Mouse (Mus musculus) inflammation-experienced regulatory T-cells, adult 6 months (primary cell): Measurements from ENCODE around the gene Fut1. TPM values are rescaled to one million over a fixed set of nuclear protein-coding genes. Genes with fewer than 3 reads are reported as not detected.

ENCODE experiments used
- ATAC-seq: one replicate; pipeline ENCODE4 v1.8.0; 2017
- polyA plus RNA-seq, 3 experiments: library from polyadenylated mRNA; unstranded; fragments of 100-300 nt; shearing (Covaris generic); gene quantifications; one replicate each; pipeline ENCODE4 v1.2.1; 2017

Fut1 gene
- polyA plus RNA-seq, 3 experiments from 2014 or later: not detected

DNA sequence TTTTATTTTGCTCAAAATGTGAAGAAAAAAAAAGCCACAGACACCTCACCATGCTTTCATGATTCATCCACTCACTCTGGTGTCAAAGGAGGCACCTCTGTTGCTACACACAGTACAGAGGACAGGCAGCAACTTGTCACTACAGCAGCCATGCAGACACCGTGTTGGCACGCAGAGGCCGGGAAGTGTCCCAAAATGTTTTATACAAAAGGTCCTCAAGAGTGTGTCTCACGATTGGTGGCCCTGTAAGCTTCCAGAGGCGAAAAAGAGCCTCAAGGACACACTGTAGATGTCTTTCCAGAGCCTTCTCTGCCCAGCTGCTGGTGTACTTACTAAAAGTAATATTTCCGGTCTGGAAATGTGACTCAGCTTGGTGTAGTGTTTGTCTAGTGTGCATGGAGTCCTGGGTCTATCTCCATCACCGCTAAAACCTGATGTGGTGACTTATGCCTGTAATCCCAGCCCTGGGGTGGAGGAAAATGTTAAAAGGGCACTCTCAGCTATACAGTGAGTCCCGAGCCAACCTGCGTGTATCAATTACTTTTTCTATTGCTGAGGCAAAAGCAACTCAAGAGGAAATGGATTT, 11.3 kb upstream of the Fut1 start:
- no peak for ATAC-seq

- no peak for ATAC-seq
These were observed 7.6 kb upstream of the Fut1 start for GRCm38 (mm10) chr7:45609511-45609910.

DNA sequence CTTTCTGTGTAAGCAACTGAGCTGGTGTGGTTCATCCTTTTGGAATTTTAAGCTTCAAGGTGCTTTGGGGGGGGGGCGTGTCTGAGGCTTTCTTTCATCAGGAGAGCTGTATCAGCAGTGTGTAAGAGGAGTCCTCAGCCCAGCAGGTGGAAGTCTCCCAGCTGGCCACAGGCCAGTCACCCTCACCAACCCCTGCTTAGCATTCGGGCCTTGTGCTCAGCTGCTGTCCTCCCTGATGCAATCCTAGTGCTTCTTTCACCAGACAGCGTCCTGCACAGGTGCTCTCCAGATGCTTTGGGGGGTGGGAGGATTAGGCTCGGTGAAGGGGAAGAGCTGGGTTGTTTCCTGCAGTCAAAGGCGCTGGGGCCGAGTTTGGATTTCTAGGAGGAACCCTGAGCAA, 812 bp upstream of the Fut1 start:
- ATAC-seq: no peak

GRCm38 (mm10) chr7:45618316-45618715, 1.2 kb downstream of the Fut1 start:
- no peak for ATAC-seq

- ATAC-seq: no peak
These were observed 2.5 kb downstream of the Fut1 start for GRCm38 (mm10) chr7:45619592-45619991.

- no peak for ATAC-seq
These were observed 4.4 kb downstream of the Fut1 start, which contains the start of gene Izumo1 for GRCm38 (mm10) chr7:45621443-45621842. TSS of gene Izumo1 (plus strand) at chr7:45621811.

- no peak for ATAC-seq
These were observed 6.4 kb downstream of the Fut1 start for GRCm38 (mm10) chr7:45623507-45623906.

DNA sequence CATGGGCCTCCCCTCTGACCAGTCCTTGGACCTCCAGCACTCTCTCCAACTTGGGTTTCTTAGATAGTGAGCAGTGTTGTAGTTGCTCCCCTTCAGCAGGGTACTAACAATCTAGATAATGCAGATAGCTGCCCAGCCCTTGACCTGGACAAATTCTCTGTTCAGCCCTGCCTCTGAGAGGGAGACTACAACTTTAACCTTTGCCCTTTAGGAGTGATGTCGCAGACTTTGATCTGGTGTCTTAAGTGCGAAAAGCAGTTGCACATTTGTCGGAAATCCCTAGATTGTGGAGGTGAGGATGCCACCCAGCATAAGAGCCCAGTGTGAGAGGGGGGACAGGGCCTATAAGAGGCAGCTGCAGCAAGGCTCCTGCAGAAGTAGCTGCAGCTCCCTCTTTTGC, 7.6 kb downstream of the Fut1 start:
- no peak for ATAC-seq

DNA sequence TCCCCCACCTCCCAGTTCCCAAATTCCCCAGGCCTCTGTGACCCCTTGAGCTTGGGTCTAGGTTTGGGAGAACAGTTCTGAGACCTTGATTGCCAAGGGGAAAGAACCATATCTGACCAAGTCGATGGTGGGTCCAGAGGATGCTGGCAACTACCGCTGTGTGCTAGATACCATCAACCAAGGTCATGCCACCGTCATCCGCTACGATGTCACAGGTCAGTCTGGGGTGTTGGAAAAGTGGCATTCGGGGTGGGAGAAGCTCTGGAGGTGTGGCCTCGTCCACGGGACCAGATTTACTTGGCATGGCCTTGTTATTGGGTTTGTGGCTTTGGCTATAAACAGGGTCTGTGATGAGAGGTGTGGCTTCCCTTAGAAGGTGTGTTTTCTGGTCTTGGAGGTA, 8.4 kb downstream of the Fut1 start:
- no peak for ATAC-seq

- no peak for ATAC-seq
These were observed 9.5 kb downstream of the Fut1 start for GRCm38 (mm10) chr7:45626571-45627076.

DNA sequence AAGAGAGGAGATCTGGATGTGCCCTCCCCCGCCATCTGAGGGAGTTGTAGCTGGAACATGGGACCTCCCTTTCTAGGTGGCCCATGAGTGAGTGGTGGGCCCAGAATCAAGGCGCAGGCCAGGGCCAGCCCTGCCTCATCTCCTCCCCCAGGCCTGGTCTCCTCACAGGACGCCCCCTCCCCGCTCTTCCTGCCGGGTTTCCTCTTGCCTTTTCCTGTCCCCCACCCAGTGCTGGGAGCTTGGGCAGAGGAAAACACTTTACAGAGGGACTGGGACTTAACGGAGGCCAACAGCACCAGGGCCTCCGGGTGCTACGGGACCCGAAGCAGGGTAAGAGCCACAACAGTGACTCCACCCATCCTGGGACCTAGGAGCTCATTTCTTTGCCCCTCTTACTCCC, 10.2 kb downstream of the Fut1 start, which contains the start of gene Rasip1:
TSS of gene Rasip1 (plus strand) at position 228 of the 400 bp plus-strand sequence.
- no peak for ATAC-seq

DNA sequence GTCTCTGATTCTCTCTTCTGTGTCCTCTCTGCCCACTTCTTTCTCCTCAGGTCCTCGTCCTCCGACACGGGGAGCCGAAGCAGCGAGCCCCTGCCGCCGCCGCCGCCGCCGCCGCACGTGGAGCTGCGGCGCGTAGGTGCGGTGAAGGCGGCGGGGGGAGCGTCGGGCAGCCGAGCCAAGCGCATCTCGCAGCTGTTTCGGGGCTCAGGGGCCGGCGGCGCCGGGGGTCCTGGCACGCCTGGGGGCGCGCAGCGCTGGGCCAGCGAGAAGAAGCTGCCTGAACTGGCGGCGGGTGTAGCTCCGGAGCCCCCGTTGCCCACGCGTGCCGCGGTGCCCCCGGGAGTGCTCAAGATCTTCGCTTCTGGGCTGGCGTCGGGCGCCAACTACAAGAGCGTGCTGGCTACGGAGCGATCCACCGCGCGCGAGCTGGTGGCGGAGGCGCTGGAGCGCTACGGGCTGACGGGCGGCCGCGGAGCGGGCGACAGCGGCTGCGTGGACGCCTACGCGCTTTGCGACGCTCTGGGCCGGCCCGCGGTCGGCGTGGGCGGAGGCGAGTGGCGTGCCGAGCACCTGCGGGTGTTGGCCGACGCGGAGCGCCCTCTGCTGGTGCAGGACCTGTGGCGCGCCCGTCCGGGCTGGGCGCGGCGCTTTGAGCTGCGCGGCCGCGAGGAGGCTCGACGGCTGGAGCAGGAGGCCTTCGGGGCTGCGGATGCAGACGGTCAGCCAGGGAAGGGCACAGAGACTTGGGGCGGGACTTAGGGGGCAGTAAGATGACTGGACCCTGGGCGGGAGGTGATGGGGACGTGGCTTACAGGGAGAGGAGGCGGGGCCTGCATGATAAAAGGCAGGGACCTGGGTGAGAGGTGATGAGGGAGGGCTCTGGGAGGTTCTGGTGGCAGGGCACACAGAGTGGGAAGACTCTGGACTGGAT, 11.5 kb downstream of the Fut1 start:
- peak; percentile 75 for ATAC-seq

DNA sequence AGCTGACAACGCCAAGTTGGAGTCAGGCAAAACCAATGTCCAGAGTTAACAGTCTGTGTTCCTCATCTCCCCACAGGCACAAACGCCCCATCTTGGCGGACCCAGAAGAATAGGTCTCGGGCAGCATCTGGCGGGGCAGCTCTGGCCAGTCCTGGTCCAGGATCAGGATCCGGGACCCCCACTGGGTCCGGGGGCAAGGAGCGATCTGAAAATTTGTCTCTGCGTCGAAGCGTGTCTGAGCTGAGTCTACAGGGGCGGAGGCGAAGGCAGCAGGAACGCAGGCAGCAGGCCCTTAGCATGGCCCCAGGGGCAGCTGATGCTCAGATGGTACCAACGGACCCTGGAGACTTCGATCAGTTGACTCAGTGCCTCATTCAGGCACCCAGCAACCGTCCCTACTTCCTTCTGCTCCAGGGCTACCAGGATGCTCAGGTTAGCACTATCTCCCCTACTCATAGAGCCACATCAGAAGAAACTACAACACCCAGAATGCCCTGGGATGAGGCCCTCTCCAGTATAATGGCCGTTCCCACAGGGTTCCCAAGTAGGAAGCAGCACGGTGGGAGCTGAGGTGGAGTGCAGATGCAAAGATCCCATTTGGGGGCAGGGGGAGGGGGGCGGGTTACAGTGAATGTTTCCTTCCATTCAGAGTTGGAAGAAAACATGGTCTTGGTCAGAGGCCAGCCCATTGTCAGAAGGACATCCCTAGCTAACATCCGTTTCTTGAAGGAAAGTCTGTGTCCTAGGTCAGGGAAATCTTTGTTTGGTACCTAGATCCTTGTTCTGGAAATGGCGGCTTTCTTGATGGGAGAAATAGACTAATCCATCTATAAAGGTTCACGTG, 13.2 kb downstream of the Fut1 start:
- ATAC-seq: no peak

DNA sequence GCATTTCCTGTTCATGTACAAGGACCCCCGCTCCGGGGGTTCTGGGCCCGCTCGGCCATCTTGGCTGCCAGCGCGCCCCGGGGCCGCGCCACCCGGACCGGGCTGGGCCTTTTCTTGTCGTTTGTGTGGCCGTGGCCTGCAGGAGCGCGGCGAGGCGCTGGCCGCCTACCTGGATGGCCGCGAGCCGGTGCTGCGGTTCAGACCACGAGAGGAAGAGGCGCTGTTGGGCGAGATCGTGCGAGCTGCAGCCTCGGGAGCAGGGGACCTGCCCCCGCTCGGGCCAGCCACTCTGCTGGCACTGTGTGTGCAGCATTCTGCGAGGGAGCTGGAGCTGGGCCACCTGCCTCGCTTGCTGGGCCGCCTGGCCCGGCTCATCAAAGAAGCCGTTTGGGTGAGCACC, 15.4 kb downstream of the Fut1 start:
- ATAC-seq: no peak

- ATAC-seq: peak; percentile 43
These were observed 18.0 kb downstream of the Fut1 start for GRCm38 (mm10) chr7:45634946-45635681.

DNA sequence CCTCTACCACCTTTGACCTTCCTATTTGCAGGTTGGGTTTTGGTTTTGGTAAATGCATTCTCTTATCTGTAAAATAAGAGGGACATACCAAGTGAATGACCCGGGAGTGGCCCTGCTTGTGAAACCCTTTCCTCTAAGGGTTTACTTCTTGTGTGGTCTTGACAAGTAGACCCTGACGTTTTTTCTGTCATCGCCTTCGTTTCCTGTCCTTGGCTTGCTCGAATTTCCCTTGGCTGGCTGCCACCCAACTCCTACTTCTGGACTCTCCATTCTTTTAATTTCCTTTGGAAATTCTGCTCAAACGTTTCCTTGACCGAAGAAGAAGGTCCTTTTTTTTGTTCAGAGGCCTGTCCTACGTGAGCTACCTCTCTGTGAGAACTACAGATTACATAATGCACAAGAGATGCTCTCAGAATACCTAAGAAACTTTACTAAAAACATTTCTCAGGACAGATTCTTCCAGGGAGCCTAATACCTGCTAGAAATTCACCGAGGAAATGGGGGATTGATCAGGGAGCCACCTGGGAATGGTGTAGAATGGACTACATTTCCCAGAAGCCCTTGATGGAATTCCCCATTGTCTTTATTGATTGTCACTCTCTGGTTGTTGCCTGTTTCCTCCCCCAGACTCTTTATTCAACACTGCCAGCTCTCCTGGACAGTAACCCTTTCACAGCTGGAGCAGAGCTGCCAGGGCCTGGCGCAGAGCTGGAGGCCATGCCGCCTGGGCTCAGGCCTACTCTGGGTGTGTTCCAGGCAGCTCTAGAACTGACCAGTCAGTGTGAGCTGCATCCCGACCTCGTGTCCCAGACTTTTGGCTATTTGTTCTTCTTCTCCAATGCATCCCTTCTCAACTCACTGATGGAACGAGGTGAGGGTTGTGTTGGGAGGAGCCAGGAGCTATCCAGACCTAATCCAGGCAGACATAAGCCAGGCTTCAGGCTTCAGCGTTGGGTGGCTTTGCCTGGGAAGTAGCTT, 18.9 kb downstream of the Fut1 start:
- ATAC-seq: no peak

GRCm38 (mm10) chr7:45637710-45638109, 20.6 kb downstream of the Fut1 start:
- ATAC-seq: no peak

DNA sequence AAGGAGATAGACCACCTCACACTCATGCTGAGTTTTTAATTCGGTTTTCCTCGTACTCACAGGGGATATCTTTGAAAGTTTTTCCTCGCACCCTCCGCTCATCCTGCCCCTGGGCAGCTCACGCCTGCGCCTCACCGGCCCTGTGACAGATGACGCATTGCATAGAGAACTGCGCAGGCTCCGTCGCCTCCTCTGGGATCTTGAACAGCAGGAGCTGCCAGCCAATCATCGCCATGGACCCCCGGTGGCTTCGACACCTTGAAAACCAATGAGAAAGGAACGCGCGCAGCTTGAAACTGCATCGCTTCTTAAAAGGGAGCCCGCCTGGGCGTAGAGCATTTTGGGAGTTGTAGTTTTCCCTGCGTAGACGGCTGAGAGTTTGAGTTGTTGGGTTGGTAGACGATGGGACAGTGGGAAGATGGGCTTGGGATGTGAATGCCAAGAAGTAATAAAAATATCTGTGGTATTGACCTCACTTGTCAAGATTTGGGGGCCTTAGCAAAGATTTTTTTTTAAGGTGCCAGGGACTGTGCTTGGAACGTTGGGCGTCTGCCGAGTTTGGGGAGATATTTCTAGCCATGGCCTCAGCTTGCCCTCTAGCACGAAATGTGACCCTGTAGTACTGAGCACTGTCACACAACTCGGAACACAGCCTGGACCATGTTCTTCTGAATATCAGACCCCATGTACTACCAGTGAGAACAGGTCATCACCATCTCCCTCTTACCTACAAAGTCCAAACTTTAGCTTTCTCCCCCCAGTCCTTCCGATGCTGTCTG, 21.7 kb downstream of the Fut1 start:
- ATAC-seq: no peak

- ATAC-seq: no peak
These were observed 22.5 kb downstream of the Fut1 start, which contains the start of gene Mamstr for GRCm38 (mm10) chr7:45639561-45640027. TSS of gene Mamstr (plus strand) at chr7:45639977.
